Mouse (Mus musculus) skeletal muscle tissue, adult 2 months (tissue): ENCODE measurements around the gene Nemp1.
"Not testable (repeated sequence)": the region's sequence is repeated elsewhere in the genome, so short reads cannot be mapped to it uniquely, and the experiment has no call there.

ENCODE experiments used
- DNase-seq: peaks from one replicate; pipeline ENCODE4 v3.0.0-alpha.2; 2012; ENCODE audit warnings: low read depth, low spot score

The Nemp1 gene

GRCm38 (mm10) chr10:127645791-127646190 is 20.9 kb upstream of the Nemp1 start:
- DNase-seq = no peak

- no peak for DNase-seq
Observed at GRCm38 (mm10) chr10:127652906-127653638, 13.6 kb upstream of the Nemp1 start.

GRCm38 (mm10) chr10:127654970-127655579 is 11.6 kb upstream of the Nemp1 start:
- DNase-seq = no peak

- not testable (repeated sequence) for DNase-seq
Observed at GRCm38 (mm10) chr10:127657617-127658016, 9.1 kb upstream of the Nemp1 start.

- DNase-seq = no peak
Observed at GRCm38 (mm10) chr10:127658076-127658475, 8.6 kb upstream of the Nemp1 start.

- no peak for DNase-seq
Observed at GRCm38 (mm10) chr10:127659551-127659950, 7.2 kb upstream of the Nemp1 start.

- DNase-seq = no peak
Observed at GRCm38 (mm10) chr10:127661291-127661914, 5.3 kb upstream of the Nemp1 start.

- peak; percentile 55 for DNase-seq
Observed at GRCm38 (mm10) chr10:127661915-127662663, 4.6 kb upstream of the Nemp1 start.

GRCm38 (mm10) chr10:127662666-127663253 is 3.9 kb upstream of the Nemp1 start:
- DNase-seq = no peak

GRCm38 (mm10) chr10:127663590-127663989 is 3.1 kb upstream of the Nemp1 start:
- no peak for DNase-seq

GRCm38 (mm10) chr10:127664166-127664565 is 2.5 kb upstream of the Nemp1 start:
- DNase-seq = no peak

GRCm38 (mm10) chr10:127664891-127665290 is 1.8 kb upstream of the Nemp1 start:
- no peak for DNase-seq

- DNase-seq = no peak
Observed at GRCm38 (mm10) chr10:127665366-127666181, 1.1 kb upstream of the Nemp1 start.

- peak; percentile 96 for DNase-seq
Observed at GRCm38 (mm10) chr10:127667269-127668092, 780 bp downstream of the Nemp1 start.

GRCm38 (mm10) chr10:127668093-127669050 is 1.7 kb downstream of the Nemp1 start, which contains the start of gene Nab2:
TSS of gene Nab2 (minus strand) at chr10:127668568.
- peak; percentile 88 for DNase-seq

- DNase-seq = no peak
Observed at GRCm38 (mm10) chr10:127669170-127669569, 2.5 kb downstream of the Nemp1 start.

GRCm38 (mm10) chr10:127670185-127670584 is 3.5 kb downstream of the Nemp1 start:
- DNase-seq = no peak

- DNase-seq = no peak
Observed at GRCm38 (mm10) chr10:127671276-127671675, 4.6 kb downstream of the Nemp1 start.
